Mouse (Mus musculus): ENCODE results near the gene Gcnt3. TPM values are rescaled to one million over a fixed set of nuclear protein-coding genes. Genes with fewer than 3 reads are reported as not detected.

Gcnt3 gene
- 2.1 and 9.4 TPM in 2 replicates for polyA plus RNA-seq (2012; rRNA removed; ENCODE audit: low replicate concordance)

GRCm38 (mm10) chr9:70037988-70038387 is at the start of gene Gcnt3:
TSS of gene Gcnt3 (minus strand) at chr9:70038088.

GRCm38 (mm10) chr9:70012408-70012901 is 25.4 kb downstream of the Gcnt3 start, which contains the start of gene Gtf2a2:
TSS of gene Gtf2a2 (plus strand) at chr9:70012550.

GRCm38 (mm10) chr9:69989303-69990121 is 48.4 kb downstream of the Gcnt3 start, which contains the start of gene Bnip2:
TSS of gene Bnip2 (plus strand) at chr9:69989466.

Other genes with a start within 250 kb of the Gcnt3 start
- gene Bnip2, start 48.6 kb downstream of the Gcnt3 start, polyA plus RNA-seq (2012; rRNA removed; ENCODE audit: low replicate concordance), result 4.1 and 4.3 TPM in 2 replicates
- gene Gtf2a2, start 25.5 kb downstream of the Gcnt3 start, polyA plus RNA-seq (2012; rRNA removed; ENCODE audit: low replicate concordance), result 2.9 and 8.5 TPM in 2 replicates
- gene Fam81a, start 104.5 kb upstream of the Gcnt3 start, polyA plus RNA-seq (2012; rRNA removed; ENCODE audit: low replicate concordance), result 0.08 and 0.69 TPM in 2 replicates
- 6.8 and 12.0 TPM in 2 replicates for gene Myo1e, start 169.3 kb upstream of the Gcnt3 start, polyA plus RNA-seq (2012; rRNA removed; ENCODE audit: low replicate concordance)

All from duodenum, adult 2 months (tissue).